Mouse (Mus musculus) intestine, postnatal 0 days (tissue): Measurements from ENCODE around the gene Gas2l2. TPM values are rescaled to one million over a fixed set of nuclear protein-coding genes. Genes with fewer than 3 reads are reported as not detected.
A peak's percentile ranks its signal among the peaks of the same experiment; 100 is the strongest.

ENCODE experiments used
- ATAC-seq: fragments of 200-750 bp; cut with Nextera tagmentation; 2 replicates; pipeline ENCODE4 v1.8.0; 2017; ENCODE audit warnings: mild to moderate bottlenecking, moderate TSS enrichment, moderate library complexity
- H3K27ac ChIP-seq: fragments of 300-500 bp; sonication (generic); 2 replicates; pipeline ENCODE4 v1.5.1; 2014; ENCODE audit warnings: mild to moderate bottlenecking, low read depth, low read length, moderate library complexity
- H3K27me3 ChIP-seq: fragments of 300-500 bp; sonication (generic); replicated peaks from 2 replicates; pipeline ENCODE4 v1.6.1; 2014; ENCODE audit warnings: low read length, mixed read lengths; ENCODE audit not compliant: control insufficient read depth, insufficient read depth
- H3K36me3 ChIP-seq: fragments of 300-500 bp; sonication (generic); 2 replicates; pipeline ENCODE4 v1.6.1; 2014; ENCODE audit warnings: mild to moderate bottlenecking, moderate library complexity; ENCODE audit not compliant: control insufficient read depth, insufficient read depth
- H3K4me1 ChIP-seq: fragments of 300-500 bp; sonication (generic); replicated peaks from 2 replicates; pipeline ENCODE4 v1.6.1; 2014; ENCODE audit warnings: antibody characterized with exemption, low read length, mixed read lengths; ENCODE audit not compliant: control insufficient read depth, insufficient read depth
- H3K4me2 ChIP-seq: fragments of 300-500 bp; sonication (generic); replicated peaks from 2 replicates; pipeline ENCODE4 v1.6.1; 2014; ENCODE audit warnings: low read depth, mild to moderate bottlenecking, moderate library complexity
- H3K4me3 ChIP-seq: fragments of 300-500 bp; sonication (generic); 2 replicates; pipeline ENCODE4 v1.5.1; 2014; ENCODE audit warnings: low read depth, low read length
- H3K9ac ChIP-seq: fragments of 300-500 bp; sonication (generic); 2 replicates; pipeline ENCODE4 v1.6.1; 2014; ENCODE audit warnings: mild to moderate bottlenecking, low read depth, low read length
- H3K9me3 ChIP-seq: fragments of 300-500 bp; sonication (generic); 2 replicates; pipeline ENCODE4 v1.6.1; 2016; ENCODE audit warnings: mixed run types; ENCODE audit not compliant: control insufficient read depth
- CTCF ChIP-seq: sonication (generic); IDR thresholded peaks from 2 replicates; pipeline ENCODE4 v1.5.1; 2016; ENCODE audit warnings: low read depth, mild to moderate bottlenecking, control low read depth, antibody characterized with exemption, moderate library complexity
- WGBS: fragments of 180-500 bp; shearing (Covaris S2); extraction: QIAGEN DNeasy Blood & Tissue Kit; methylation state at CpG from one replicate; pipeline ENCODE4 v1.1.7; 2014; 5-methylcytosine and 5-hydroxymethylcytosine counted together
- polyA plus RNA-seq: library from polyadenylated mRNA; unstranded; fragments of >200 nt; fragmentation: Nextera tagmentation; extraction: Ambion mirVana; gene quantifications from 2 replicates; pipeline ENCODE4 v1.2.1, GENCODE M21; 2015

Gene Gas2l2
- polyA plus RNA-seq, 1 experiment from 2014 or later, result 0.65 TPM

- no peak overlapping the region for H3K27ac ChIP-seq
Observed at GRCm38 (mm10) chr11:83440081-83441064, 11.1 kb upstream of the Gas2l2 start.

GRCm38 (mm10) chr11:83439426-83440060 lies 10.3 kb upstream of the Gas2l2 start:
- whole genome bisulfite sequencing, result 20% methylated on average over 11 of the region's 11 CpGs
- Histone ChIP-seq H3K9me3 (no peaks in the 10 kb centered on the region), H3K9ac (0 out of 2 replicates have a peak overlapping the region, but pooled peaks have one; percentile 50), H3K27me3 (peaks cover 11% of the 10 kb centered on the region), H3K4me1 (no peaks in the 10 kb centered on the region), H3K4me2 (peak overlapping the region; percentile 89), H3K36me3 (no peaks in the 10 kb centered on the region), H3K4me3 (peak overlapping the region; percentile 66), H3K27ac (no peak overlapping the region)
- ATAC-seq, result no peak
- TF ChIP-seq CTCF, result no peak

More at GRCm38 (mm10) chr11:83440081-83441064, 11.1 kb upstream of the Gas2l2 start:
- H3K9me3 ChIP-seq, result no peaks in the 10 kb centered on the region
- peak overlapping the region; percentile 66 for H3K4me3 ChIP-seq
- H3K36me3 ChIP-seq, result no peaks in the 10 kb centered on the region
- no peaks in the 10 kb centered on the region for H3K4me1 ChIP-seq
- peak overlapping the region; percentile 89 for H3K4me2 ChIP-seq
- H3K27me3 ChIP-seq, result peaks cover 19% of the 10 kb centered on the region
- TF ChIP-seq CTCF, result peak; percentile 98
- H3K9ac ChIP-seq, result peak overlapping the region; percentile 50
- WGBS, result under 1% methylated on average over 65 of the region's 75 CpGs
- peak; percentile 94 for ATAC-seq

- Histone ChIP-seq H3K9me3 (no peaks in the 10 kb centered on the region), H3K4me2 (no peak within 1 kb of the TSS), H3K36me3 (no peaks in the 10 kb centered on the region), H3K4me1 (no peaks in the 10 kb centered on the region), H3K9ac (no peak within 1 kb of the TSS), H3K27ac (no peak within 1 kb of the TSS), H3K27me3 (peaks cover 6% of the 10 kb centered on the region; the same call in 1 of the 2 replicates), H3K4me3 (no peak within 1 kb of the TSS)
- TF ChIP-seq CTCF, result no peak
- WGBS, result 90% methylated on average over 1 of the region's 1 CpGs
- ATAC-seq, result no peak
Observed at GRCm38 (mm10) chr11:83437377-83437776, 8.1 kb upstream of the Gas2l2 start, which contains the start of gene 1700020L24Rik. 1700020L24Rik (plus strand) TSS chr11:83437677.

- no peak overlapping the region for H3K4me3 ChIP-seq
- H3K9me3 ChIP-seq, result no peaks in the 10 kb centered on the region
- H3K4me1 ChIP-seq, result no peaks in the 10 kb centered on the region
- TF ChIP-seq CTCF, result no peak
- 0 out of 2 replicates have a peak, but pooled peaks cover 6% of the 10 kb centered on the region for H3K27me3 ChIP-seq
- WGBS, result 69% methylated on average over 2 of the region's 2 CpGs
- H3K27ac ChIP-seq, result no peak overlapping the region
- H3K4me2 ChIP-seq, result no peak overlapping the region
- no peak overlapping the region for H3K9ac ChIP-seq
- no peak for ATAC-seq
- H3K36me3 ChIP-seq, result no peaks in the 10 kb centered on the region
Observed at GRCm38 (mm10) chr11:83432533-83432932, 3.3 kb upstream of the Gas2l2 start.

- Histone ChIP-seq H3K4me1 (no peaks in the 10 kb centered on the region), H3K36me3 (no peaks in the 10 kb centered on the region), H3K27me3 (0 out of 2 replicates have a peak, but pooled peaks cover 10% of the 10 kb centered on the region), H3K27ac (no peak overlapping the region), H3K9ac (no peak overlapping the region), H3K4me2 (peak overlapping the region; percentile 27; the same call in 1 of the 2 replicates), H3K9me3 (no peaks in the 10 kb centered on the region), H3K4me3 (no peak overlapping the region)
- ATAC-seq, result no peak
- TF ChIP-seq CTCF, result no peak
- WGBS, result 17% methylated on average over 17 of the region's 17 CpGs
Observed at GRCm38 (mm10) chr11:83426964-83427363, 2.3 kb downstream of the Gas2l2 start.

GRCm38 (mm10) chr11:83424681-83425080 lies 4.6 kb downstream of the Gas2l2 start:
- no peak overlapping the region for H3K4me2 ChIP-seq
- TF ChIP-seq CTCF, result peak; percentile 95
- H3K27ac ChIP-seq, result no peak overlapping the region
- H3K4me3 ChIP-seq, result no peak overlapping the region
- 6% methylated on average over 8 of the region's 8 CpGs for WGBS
- no peak overlapping the region for H3K9ac ChIP-seq
- H3K9me3 ChIP-seq, result no peaks in the 10 kb centered on the region
- H3K27me3 ChIP-seq, result peaks cover 18% of the 10 kb centered on the region; the same call in 1 of the 2 replicates
- H3K36me3 ChIP-seq, result no peaks in the 10 kb centered on the region
- no peaks in the 10 kb centered on the region for H3K4me1 ChIP-seq
- ATAC-seq, result no peak
